Mouse (Mus musculus) kidney, postnatal 14 days (tissue): ENCODE results near the gene Rimbp2.
"Not testable (repeated sequence)": the region's sequence is repeated elsewhere in the genome, so short reads cannot be mapped to it uniquely, and the experiment has no call there.

Experiments used
- DNase-seq: peaks from one replicate; pipeline ENCODE4 v3.0.0; 2022; ENCODE audit warnings: mixed read lengths

Gene Rimbp2

DNA sequence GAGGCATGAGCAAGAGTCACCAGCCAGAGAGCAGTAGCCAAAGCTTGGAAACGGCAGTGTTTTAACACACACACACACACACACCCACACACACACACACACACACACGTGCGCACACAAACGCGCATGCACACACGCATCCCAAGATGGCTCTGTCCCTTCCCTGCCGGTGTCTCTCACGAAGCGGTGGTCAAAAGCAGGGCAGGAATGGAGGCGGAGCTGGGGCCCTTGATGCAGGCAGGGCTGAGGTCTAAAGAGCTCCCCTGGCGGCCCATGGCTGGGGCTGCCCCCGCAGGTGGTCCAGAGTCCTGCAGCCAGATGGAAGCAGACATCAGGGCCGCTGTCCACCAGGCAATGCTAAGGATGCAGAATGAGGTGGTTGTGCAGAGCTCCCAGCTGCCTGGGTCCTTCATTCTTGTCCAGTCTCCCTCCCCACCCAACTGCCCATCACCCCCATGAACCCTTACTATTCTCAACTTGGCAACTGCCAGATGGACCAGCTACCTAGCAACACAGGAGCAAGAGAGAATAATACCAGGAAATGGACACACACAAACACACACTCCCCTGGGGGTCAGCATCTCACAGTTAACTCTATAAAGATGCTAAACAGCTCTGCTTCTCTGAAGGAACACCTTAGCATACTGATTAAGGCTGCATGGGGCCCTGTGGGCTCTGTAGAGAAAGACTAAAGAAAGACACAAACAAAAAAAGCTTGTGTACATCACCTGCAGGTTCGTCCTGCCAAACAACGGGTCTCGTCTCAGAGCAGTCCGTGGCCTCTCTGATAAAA is at the start of gene Rimbp2:
Gene Rimbp2 (minus strand): TSS at position 209 of the 793 bp plus-strand sequence.
- DNase-seq: no peak

DNA sequence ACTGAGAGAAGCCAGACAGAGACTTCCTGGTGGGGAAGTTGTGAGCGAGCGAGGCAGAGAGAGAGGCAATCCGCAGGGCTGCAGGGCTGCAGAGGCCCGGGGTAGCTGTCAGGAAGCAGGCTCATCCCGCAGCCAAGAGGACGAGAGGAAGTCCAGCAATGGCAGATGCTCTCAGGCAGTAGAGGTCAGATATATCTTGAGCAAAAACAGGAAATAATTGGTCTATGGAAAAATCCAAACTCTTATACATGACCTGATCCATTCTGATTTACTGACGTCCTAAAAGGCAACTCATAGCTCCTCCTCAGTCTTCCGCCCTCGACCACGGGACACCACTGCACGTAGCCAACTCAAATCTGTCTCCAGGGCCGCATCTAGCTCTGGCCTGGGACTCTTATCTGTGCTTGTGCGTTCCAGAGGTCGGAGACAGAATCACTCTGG is 49.3 kb upstream of the Rimbp2 start:
- peak; percentile 73 for DNase-seq

DNA sequence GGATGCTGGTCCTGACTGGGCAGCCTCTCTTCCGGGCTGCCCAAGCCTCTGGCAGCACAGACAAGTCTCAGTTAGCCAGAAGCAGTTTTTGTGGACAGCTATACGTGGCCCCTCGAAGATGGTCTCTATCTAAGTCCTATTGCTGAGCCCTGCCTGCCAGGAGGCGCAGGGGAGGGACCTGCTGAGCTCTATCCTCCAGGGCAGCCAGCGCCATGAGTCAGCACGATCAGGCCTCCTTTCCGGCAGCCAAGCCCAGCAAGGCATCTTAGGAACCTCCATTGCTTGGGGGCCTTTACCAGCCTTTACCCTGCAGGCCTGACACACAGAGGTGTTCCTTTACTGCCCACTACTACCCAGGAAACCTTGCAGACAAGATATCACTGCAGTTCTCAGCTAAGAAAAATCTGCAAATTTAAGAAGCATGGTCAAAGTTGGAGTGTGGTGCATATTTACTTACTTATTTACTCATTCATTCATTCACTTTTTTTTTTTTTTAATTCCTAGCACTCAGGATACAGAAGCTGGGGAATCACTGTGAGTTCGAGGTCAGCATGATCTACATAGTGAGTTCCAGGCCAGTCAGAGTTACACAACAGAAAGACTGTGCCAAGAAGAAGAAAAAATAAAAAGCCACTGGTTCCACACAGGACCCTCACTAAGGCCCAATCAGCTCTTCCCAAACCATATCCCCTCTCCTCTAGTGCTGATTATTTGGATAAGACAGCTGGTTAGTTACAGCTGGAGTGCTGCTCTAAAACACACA is 47.6 kb upstream of the Rimbp2 start:
- peak; percentile 19 for DNase-seq

DNA sequence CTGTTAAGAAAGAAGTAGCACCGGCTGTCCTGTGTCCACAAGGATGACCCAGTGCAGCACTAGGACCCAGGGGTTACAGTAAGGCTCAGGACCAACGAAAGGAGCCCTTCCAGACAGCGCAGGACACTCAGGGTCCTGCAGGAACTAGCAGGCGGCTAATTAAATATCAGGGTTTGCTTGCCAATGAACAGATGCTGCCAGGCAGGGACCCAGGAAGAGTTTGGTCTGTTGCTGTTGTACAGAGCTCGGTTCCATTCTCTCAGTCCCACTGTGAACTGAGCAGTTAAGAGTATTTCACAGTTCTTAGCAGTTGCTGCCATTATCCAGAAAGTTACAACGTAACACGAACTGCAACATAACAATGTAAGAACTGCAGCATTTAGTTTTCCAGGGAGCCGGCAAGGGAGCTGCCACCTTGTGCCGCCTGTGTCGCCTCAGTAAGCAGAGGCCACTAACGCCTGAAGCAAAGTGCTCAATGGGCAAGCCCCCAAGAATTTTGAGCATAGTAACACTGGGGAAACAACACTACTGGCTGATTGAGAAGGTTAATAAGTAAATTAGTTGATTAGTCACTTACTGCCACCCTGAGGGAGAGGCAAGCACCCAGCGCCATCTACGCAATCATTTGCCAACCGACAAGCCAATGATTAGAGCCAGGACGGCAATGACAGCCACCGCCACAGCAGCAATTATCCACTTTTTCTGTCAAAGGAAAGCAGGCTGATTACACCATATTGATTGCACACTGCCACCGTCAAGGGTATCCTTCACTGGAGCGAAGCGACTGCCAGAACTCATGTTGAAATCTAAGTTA is 34.1 kb upstream of the Rimbp2 start:
- peak; percentile 77 for DNase-seq

DNA sequence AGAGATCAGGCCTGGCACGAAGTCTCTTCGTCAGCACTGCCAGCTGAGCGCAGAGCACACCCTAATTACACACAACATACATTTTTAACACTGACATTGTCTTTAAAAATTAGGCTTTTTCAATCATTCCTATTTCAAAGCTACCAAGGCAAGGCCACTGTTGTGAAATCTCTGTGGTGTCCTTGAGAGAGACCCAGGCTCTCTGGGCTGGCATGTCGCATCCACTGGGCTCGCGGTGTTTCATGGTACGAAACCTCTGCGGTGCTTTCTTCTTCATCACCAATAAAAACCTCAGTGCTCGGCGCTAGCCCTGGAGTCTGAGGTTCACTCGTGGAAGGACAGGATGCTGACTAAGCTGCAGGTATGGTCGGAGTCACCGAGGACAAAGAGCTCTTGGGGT is 32.7 kb upstream of the Rimbp2 start:
- no peak for DNase-seq

DNA sequence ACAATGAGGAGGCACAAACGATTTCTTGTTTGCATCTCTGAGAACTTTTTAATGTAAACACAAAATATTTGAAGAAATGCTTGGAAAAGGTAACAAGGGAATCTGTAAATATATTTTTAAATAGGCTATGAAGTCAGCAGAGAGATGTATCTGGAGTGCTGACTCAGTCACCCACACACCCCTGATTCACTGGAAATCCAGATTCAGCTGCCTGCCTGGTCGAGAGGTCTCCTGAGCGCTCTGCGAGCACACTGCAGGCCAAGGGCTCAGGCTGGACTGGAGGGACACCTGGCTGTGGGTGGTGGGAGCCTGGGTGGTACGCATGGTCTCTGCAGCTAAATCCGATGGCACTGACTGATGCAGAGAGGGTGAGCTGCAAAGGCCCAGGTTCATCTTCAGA is 31.2 kb upstream of the Rimbp2 start:
- no peak for DNase-seq

DNA sequence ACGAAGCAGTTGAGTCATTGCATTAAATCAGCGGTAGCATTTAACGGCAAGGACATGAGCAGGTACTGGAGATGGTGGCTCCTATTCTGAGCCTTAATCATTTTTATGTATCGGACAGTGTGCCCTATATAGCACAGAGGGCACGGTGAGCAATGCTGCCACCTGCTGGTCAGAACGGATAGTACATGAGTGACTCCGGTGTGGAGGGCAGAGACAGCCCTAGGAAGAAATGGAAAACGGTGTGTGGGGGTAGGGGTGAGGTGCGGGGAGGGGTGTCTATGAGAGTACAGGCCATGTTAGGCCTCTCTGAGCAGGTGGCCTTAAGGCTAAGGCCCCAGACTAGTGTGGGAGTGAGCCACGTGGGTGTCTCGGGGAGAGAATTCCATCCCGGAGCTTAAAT is 28.3 kb upstream of the Rimbp2 start:
- peak; percentile 52 for DNase-seq

DNA sequence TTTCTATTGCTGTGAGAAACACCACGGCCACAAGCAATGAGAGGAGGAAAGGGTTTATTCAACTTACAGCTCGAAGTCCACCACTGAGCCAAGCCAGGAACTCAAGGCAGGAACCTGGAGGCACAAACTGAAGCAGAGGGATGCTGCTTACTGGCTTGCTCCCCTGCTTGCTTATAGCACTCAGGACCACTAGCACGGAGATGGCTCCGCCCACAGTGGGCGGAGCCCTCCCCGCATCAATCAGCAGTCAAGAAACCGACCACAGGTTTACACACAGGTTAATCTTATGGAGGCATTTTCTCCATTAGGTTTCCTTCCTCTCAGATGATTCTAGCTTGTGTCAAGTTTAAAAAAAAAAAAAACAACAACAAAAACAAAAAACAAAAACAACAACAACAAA is 27.6 kb upstream of the Rimbp2 start:
- DNase-seq: no peak

DNA sequence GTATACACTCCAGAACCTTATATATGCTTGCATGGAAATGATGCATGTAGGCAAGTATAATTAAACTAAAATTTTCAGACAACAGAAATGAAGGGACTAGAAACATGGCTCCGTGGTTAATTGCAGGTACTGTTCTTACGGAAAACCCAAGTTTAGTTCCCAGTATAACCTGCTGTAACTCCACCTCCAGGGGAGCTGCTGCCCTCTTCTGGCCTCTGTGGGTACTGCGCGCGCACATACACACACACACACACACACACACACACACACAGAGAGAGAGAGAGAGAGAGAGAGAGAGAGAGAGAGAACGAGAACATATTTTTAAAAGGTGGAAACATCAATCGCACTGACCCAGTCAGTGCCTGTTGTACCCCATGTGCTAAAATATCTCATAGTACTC is 25.7 kb upstream of the Rimbp2 start:
- DNase-seq: no peak

DNA sequence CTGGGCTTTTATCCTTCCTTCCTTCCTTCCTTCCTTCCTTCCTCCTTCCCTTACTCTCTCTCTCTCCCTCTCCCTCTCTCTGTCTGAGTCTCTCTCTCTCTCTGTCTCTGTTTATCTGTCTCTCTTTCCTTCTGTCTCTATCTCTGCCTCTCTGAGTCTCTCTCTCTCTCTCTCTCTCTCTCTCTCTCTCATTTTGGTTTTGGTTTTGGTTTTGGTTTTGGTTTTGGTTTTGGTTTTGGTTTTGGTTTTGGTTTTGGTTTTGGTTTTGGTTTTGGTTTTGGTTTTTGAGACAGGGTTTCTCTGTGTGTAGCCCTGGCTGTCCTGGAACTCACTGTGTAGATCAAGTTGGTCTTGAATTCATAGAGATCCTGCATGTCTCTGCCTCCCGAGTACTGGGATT is 24.2 kb upstream of the Rimbp2 start:
- DNase-seq: not testable (repeated sequence)

DNA sequence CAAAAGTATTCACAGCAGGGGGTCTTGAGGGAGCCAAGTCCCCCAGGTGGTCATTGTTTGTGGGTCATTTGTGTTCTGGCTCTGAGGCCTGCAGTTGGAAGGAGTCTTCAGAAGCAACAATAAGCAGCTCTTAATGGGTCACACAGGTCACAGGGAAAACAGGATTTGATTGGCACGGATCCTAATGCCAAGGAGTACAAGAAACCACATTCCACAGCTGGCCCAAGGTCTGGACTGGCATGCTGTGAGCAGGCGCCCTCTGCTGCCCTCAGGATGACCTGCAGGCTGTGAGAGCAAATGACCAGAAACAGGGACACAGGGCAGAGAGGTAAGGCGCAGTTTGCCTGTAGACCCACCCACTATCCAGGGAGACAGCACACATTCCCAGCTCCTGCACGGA is 23.0 kb upstream of the Rimbp2 start:
- DNase-seq: peak; percentile 69

DNA sequence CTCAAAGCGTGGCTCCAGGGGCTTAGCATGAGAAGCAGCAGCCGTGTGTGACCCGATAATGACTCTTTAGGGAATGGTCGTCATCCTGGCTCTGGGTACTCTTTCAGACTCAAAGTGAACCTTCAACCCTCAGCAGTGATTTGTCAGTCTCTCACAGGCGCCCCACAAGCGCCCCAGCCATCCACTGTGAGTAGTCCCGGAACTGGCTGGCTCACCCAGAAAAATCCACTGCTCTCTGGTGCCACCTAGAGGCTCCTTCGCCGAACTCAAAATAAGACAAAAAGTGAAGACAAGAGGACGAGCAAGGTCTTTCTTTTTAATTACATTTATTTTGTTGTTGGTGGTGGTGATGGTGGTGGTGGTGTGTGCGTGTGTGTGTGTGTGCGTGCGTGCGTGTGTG is 18.0 kb upstream of the Rimbp2 start:
- DNase-seq: peak; percentile 67

DNA sequence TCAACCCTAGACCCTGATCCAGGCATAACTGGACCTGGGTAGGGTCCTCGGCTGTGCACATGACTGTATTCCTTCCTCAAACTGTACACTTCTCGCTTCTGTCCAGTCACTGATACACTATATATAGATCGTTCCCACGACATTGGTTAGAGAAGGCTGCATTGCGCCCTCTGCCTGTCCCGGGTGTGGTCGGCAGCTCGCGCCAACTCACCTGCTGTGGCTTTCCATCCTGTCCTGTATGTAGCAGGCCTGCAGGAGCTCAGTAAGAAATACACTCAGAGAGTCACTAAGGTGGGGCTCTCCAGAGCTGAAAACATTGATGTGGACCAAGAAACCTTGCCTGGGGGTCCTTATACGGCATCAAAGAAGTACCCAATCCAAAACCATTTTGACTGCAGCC is 17.6 kb upstream of the Rimbp2 start:
- no peak for DNase-seq

DNA sequence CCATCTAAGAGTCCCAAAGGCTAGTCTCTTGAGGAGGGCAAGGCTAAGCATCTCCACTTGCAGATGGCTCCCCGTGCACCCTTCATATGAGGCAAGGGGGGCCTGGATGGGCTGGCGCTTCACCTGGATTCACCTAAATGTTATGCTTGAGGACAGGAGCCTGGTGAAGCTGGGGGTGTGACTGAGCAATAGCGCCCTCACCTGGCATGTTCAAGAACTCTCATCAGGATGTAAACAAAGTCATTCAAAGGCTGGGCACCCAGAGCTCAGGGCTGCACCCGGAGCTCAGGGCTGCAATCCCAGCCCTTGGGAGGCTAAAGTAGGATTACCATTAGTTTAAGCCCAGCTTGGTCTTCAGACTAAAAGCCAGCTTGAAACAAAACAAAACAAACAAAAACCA is 11.1 kb upstream of the Rimbp2 start:
- no peak for DNase-seq

DNA sequence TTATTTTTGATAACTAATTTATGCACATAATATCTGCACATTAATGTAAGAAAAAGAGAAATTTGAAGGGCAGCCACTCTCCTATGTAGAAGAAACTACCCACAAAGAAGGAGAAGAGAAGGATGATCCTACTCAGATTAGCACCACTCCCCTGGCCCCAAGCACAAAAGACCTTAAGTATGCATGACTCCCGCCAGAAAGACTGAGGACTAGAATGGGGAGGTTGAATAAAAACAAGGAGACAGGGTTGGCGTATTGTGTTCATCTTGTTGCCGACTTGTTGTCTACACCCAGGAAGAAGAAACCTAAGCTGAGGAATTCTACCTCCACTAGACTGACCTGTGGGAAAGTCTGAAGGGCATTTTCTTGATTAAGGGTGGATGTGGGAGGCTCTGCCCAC is 5.6 kb upstream of the Rimbp2 start:
- DNase-seq: no peak

DNA sequence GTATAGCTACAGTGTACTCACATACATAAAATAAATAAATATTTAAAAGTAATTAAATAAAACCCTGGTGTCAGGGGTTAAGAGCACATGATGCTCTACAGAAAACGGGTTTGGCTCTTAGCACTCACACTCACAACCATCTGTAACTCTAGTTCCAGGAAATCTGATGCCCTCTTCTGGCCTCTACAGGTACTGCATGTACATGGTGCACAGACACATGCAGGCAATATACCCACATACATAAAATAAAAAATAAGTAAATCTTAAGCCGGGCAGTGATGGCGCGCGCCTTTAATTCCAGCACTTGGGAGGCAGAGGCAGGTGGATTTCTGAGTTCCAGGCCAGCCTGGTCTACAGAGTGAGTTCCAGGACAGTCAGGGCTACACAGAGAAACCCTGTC is 1.1 kb upstream of the Rimbp2 start:
- DNase-seq: not testable (repeated sequence)

DNA sequence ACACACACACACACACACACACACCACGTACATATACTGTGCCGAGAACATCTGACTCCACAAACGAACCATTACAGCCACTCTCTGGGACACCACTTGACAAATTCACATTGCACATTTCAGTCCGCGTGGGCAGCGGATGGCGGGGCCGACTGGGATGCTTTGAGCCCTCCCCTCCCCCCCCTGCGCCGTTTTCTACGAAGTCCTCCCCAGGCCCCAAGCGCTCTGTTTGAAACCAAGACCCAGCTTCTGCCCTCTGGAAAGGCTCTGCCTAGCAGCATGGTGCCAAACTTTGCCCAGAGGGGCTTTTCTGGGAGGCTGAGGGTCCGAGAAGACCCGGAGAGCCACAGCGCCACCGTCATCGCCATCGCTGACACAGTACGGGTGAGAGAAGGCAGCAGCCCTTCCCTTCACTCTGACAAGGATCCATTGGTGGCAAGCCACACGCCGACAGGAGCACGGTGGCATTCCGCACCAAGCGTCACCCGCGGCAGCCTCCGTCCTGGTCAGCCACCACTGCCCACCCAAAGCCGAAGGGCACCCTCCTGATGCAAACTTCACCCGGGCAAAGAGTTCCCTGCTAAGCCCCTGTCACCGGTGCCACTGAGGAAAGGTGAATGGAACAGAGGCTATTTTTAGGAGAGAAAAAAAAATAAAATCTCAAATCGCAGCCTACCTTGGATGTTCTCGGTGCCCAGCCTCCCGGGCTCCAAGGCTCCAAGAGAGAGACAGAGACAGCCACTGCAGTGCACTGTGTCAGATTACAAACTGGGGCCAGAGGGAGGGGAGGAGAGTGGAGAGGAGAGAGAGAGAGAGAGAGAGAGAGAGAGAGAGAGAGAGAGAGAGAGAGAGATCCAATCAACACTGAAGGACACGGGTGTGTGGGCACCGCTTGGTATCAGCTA is 743 bp downstream of the Rimbp2 start:
- DNase-seq: no peak

DNA sequence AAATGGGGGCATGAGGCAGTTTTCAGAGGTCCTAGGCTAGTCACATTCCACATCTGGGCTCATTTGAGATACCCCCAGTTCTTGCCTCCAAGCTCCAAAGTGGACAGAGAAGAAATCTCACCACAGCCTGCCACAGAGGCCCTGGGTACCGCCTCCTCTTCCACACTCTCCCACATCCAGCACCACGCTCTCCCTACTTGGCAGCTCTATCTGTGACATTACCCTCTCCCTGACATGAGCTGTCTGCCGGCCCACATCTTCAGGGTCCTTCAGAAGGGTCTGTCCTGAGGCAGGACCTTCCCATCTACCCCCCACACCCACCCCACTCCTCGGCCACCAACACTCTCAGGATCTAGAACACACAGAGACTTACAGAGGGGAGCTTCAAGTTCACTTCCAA is 1.8 kb downstream of the Rimbp2 start:
- DNase-seq: no peak

DNA sequence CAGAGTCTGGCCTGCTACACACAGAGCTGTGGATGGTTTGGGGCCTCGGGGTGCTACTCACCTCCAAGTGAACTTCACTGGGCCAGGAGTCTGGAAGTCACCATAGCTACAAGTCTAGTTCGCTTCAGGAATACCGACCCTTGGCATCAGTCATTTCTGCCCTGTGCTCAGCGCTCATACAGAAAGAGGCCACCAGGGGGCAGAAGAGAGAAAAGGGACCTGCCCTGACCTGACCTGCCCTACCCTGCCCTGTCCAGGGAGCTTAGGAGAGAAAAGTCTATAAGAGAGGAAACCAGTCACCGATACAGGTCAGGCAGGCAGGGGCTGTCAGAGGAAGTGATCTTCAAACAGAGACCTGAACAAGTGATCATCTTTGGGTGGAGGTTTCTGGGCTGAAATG is 6.2 kb downstream of the Rimbp2 start:
- DNase-seq: no peak

DNA sequence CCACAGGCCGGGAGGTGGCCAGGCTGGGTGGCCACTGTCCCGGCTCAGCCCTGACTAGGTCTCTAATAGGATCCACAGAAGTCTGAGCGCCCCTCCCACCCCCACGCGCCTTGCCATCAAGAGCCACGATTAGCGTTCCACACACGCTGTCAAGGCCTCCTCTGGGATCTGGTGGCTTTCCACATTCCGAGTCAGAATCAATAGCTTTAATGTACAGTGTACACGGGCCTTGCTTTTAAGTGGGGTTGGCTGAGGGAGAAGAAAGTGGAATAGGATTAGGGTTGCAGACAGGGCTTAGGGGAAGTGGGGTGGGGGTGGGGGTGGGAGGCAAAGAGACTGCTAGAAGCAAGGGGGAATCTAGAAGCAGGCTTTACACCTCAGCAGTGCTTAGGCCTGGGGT is 12.8 kb downstream of the Rimbp2 start:
- no peak for DNase-seq

DNA sequence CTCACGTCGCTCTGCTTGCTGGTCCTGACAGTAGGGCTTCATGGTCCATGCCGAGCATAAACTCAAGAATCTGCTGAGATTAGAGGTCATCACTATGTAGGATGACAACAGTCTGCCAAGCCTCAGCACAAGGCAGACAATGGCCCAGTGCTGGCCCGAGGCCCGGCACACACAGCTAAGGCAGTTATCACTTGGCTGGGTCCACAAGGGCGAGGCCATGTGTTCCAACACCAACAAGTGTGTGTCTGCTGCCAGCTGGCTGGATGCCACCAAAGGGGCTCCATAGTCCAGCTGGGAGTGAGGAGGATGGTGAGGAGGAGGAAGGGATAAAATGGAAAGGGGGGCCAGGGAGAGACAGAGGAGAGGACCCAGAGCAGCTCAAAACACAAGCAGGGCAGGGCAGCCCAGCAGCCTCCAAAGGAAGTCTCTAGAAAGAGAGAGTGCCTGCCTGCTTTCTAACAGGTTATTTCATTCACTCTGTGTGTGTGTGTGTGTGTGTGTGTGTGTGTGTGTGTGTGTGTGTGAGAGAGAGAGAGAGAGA is 17.9 kb downstream of the Rimbp2 start:
- DNase-seq: no peak

DNA sequence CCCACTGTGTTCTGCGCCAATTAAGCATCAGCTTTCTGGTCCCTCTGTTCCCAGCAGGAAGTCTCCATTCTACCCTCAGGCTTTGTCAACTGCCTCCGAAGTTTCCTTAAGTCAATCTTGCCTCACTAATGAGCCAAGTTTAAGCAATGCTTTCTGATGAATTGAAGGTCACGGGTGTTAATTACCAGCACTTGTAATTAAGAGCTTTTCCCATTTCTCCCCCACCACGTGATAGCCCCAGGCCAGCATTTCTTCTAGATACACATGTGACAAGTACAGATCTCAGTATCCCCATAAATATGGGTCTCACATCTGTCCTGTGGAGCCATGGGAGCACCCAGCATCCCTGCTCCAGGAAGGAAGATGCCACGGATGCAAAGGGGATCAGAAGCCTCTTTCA is 20.5 kb downstream of the Rimbp2 start:
- DNase-seq: no peak
